Mouse (Mus musculus) limb, embryonic 10.5 days (tissue): Measurements from ENCODE around the gene Tbc1d4. TPM values are rescaled to one million over a fixed set of nuclear protein-coding genes. Genes with fewer than 3 reads are reported as not detected.

Experiments used
- DNase-seq: peaks from one replicate; pipeline ENCODE4 v3.0.0-alpha.2; 2017; ENCODE audit warnings: low spot score
- H3K27ac ChIP-seq: fragments of 300-500 bp; sonication (generic); 2 replicates; pipeline ENCODE4 v1.5.1; 2016; ENCODE audit warnings: mild to moderate bottlenecking
- H3K27me3 ChIP-seq: fragments of 300-500 bp; sonication (generic); 2 replicates; pipeline ENCODE4 v1.6.1; 2016; ENCODE audit warnings: low read depth, mild to moderate bottlenecking; ENCODE audit not compliant: poor library complexity, severe bottlenecking
- H3K36me3 ChIP-seq: fragments of 300-500 bp; sonication (generic); 2 replicates; pipeline ENCODE4 v1.6.1; 2016; ENCODE audit warnings: mild to moderate bottlenecking, moderate library complexity
- H3K4me1 ChIP-seq: fragments of 300-500 bp; sonication (generic); 2 replicates; pipeline ENCODE4 v1.6.1; 2016
- H3K4me3 ChIP-seq: fragments of 300-500 bp; sonication (generic); 2 replicates; pipeline ENCODE4 v1.5.1; 2016; ENCODE audit warnings: mild to moderate bottlenecking, moderate library complexity
- H3K9me3 ChIP-seq: fragments of 300-500 bp; sonication (generic); replicated peaks from 2 replicates; pipeline ENCODE4 v1.6.1; 2016; ENCODE audit warnings: mild to moderate bottlenecking
- WGBS: fragments of 180-500 bp; shearing (Covaris S2); methylation state at CpG from one replicate; pipeline ENCODE4 v1.1.7; 2016; 5-methylcytosine and 5-hydroxymethylcytosine counted together
- polyA plus RNA-seq: library from polyadenylated mRNA; unstranded; fragments of >200 nt; fragmentation: Nextera tagmentation; extraction: Ambion mirVana; gene quantifications from 2 replicates; pipeline ENCODE4 v1.2.1, GENCODE M21; 2016

Gene Tbc1d4
- polyA plus RNA-seq, 1 experiment from 2014 or later, result 10.5 TPM

- Histone ChIP-seq H3K27ac (no peak overlapping the region), H3K9me3 (no peaks in the 10 kb centered on the region), H3K27me3 (no peaks in the 10 kb centered on the region), H3K4me3 (no peak overlapping the region), H3K4me1 (peaks cover 10% of the 10 kb centered on the region), H3K36me3 (no peaks in the 10 kb centered on the region)
- WGBS, result 92% methylated on average over 1 of the region's 1 CpGs
- DNase-seq, result no peak
These were observed 141.5 kb downstream of the Tbc1d4 start for GRCm38 (mm10) chr14:101467532-101467931.

- Histone ChIP-seq H3K4me3 (no peak overlapping the region), H3K27me3 (no peaks in the 10 kb centered on the region), H3K36me3 (no peaks in the 10 kb centered on the region), H3K9me3 (no peaks in the 10 kb centered on the region), H3K4me1 (peaks cover 10% of the 10 kb centered on the region), H3K27ac (no peak overlapping the region)
- no peak for DNase-seq
- WGBS, result 92% methylated on average over 11 of the region's 11 CpGs
These were observed 142.5 kb downstream of the Tbc1d4 start for GRCm38 (mm10) chr14:101466521-101466920.

- DNase-seq, result no peak
- peaks cover 10% of the 10 kb centered on the region for H3K4me1 ChIP-seq
- H3K27ac ChIP-seq, result no peak overlapping the region
- no peaks in the 10 kb centered on the region for H3K9me3 ChIP-seq
- H3K4me3 ChIP-seq, result no peak overlapping the region
- WGBS, result 90% methylated on average over 3 of the region's 3 CpGs
- H3K36me3 ChIP-seq, result no peaks in the 10 kb centered on the region
- H3K27me3 ChIP-seq, result no peaks in the 10 kb centered on the region
These were observed 143.1 kb downstream of the Tbc1d4 start for GRCm38 (mm10) chr14:101465893-101466292.

GRCm38 (mm10) chr14:101460768-101461167 lies 148.2 kb downstream of the Tbc1d4 start:
- WGBS, result 27% methylated on average over 6 of the region's 6 CpGs
- no peaks in the 10 kb centered on the region for H3K9me3 ChIP-seq
- no peaks in the 10 kb centered on the region for H3K4me1 ChIP-seq
- no peak overlapping the region for H3K4me3 ChIP-seq
- no peak overlapping the region for H3K27ac ChIP-seq
- peak; percentile 66 for DNase-seq
- H3K27me3 ChIP-seq, result no peaks in the 10 kb centered on the region
- no peaks in the 10 kb centered on the region for H3K36me3 ChIP-seq

- Histone ChIP-seq H3K4me1 (no peaks in the 10 kb centered on the region), H3K4me3 (no peak overlapping the region), H3K27me3 (no peaks in the 10 kb centered on the region), H3K27ac (no peak overlapping the region), H3K36me3 (0 out of 2 replicates have a peak, but pooled peaks cover 4% of the 10 kb centered on the region), H3K9me3 (no peaks in the 10 kb centered on the region)
- 84% methylated on average over 6 of the region's 6 CpGs for WGBS
- no peak for DNase-seq
These were observed 156.1 kb downstream of the Tbc1d4 start for GRCm38 (mm10) chr14:101452915-101453314.

- DNase-seq, result no peak
- Histone ChIP-seq H3K4me3 (no peak overlapping the region), H3K36me3 (0 out of 2 replicates have a peak, but pooled peaks cover 4% of the 10 kb centered on the region), H3K27me3 (no peaks in the 10 kb centered on the region), H3K4me1 (no peaks in the 10 kb centered on the region), H3K9me3 (no peaks in the 10 kb centered on the region), H3K27ac (no peak overlapping the region)
- WGBS, result 90% methylated on average over 4 of the region's 4 CpGs
These were observed 161.1 kb downstream of the Tbc1d4 start for GRCm38 (mm10) chr14:101447857-101448256.

GRCm38 (mm10) chr14:101445205-101445604 lies 163.8 kb downstream of the Tbc1d4 start:
- no peaks in the 10 kb centered on the region for H3K4me1 ChIP-seq
- no peak overlapping the region for H3K4me3 ChIP-seq
- H3K9me3 ChIP-seq, result no peaks in the 10 kb centered on the region
- DNase-seq, result no peak
- 48% methylated on average over 5 of the region's 5 CpGs for WGBS
- no peaks in the 10 kb centered on the region for H3K27me3 ChIP-seq
- no peaks in the 10 kb centered on the region for H3K36me3 ChIP-seq
- H3K27ac ChIP-seq, result no peak overlapping the region

- no peak for DNase-seq
- Histone ChIP-seq H3K4me3 (no peak overlapping the region), H3K27me3 (no peaks in the 10 kb centered on the region), H3K27ac (no peak overlapping the region), H3K36me3 (no peaks in the 10 kb centered on the region), H3K4me1 (no peaks in the 10 kb centered on the region), H3K9me3 (no peaks in the 10 kb centered on the region)
- 96% methylated on average over 3 of the region's 3 CpGs for WGBS
These were observed 171.1 kb downstream of the Tbc1d4 start for GRCm38 (mm10) chr14:101437925-101438324.

GRCm38 (mm10) chr14:101430536-101430935 lies 178.5 kb downstream of the Tbc1d4 start:
- WGBS, result 88% methylated on average over 5 of the region's 5 CpGs
- no peak overlapping the region for H3K4me3 ChIP-seq
- no peaks in the 10 kb centered on the region for H3K36me3 ChIP-seq
- no peaks in the 10 kb centered on the region for H3K4me1 ChIP-seq
- H3K9me3 ChIP-seq, result no peaks in the 10 kb centered on the region
- DNase-seq, result no peak
- no peaks in the 10 kb centered on the region for H3K27me3 ChIP-seq
- H3K27ac ChIP-seq, result no peak overlapping the region

GRCm38 (mm10) chr14:101428805-101429516 lies 180.0 kb downstream of the Tbc1d4 start:
- no peak for DNase-seq
- WGBS, result 50% methylated on average over 3 of the region's 3 CpGs
- Histone ChIP-seq H3K9me3 (no peaks in the 10 kb centered on the region), H3K36me3 (no peaks in the 10 kb centered on the region), H3K27me3 (no peaks in the 10 kb centered on the region), H3K4me3 (no peak overlapping the region), H3K27ac (no peak overlapping the region), H3K4me1 (no peaks in the 10 kb centered on the region)

- Histone ChIP-seq H3K27me3 (no peaks in the 10 kb centered on the region), H3K36me3 (no peaks in the 10 kb centered on the region), H3K27ac (no peak overlapping the region), H3K4me1 (no peaks in the 10 kb centered on the region), H3K9me3 (no peaks in the 10 kb centered on the region), H3K4me3 (no peak overlapping the region)
- WGBS, result 85% methylated on average over 2 of the region's 2 CpGs
- DNase-seq, result no peak
These were observed 191.3 kb downstream of the Tbc1d4 start for GRCm38 (mm10) chr14:101417679-101418078.
